Mouse (Mus musculus) E14TG2a.4 (cell line): Measurements from ENCODE around the gene Dnajb1.

ENCODE experiments used
- H3K27me3 ChIP-seq: 2 replicates; pipeline ENCODE4 v1.6.1; 2014; ENCODE audit warnings: low read length, control low read depth; ENCODE audit not compliant: insufficient read depth
- H3K36me3 ChIP-seq: 2 replicates; pipeline ENCODE4 v1.6.1; 2014; ENCODE audit warnings: low read length, control low read depth; ENCODE audit not compliant: insufficient read depth
- H3K4me1 ChIP-seq: replicated peaks from 2 replicates; pipeline ENCODE4 v1.6.1; 2014; ENCODE audit warnings: low read depth, low read length, control low read depth
- H3K4me3 ChIP-seq: replicated peaks from 2 replicates; pipeline ENCODE4 v1.5.1; 2014; ENCODE audit warnings: mild to moderate bottlenecking, low read length
- H3K9me3 ChIP-seq: 2 replicates; pipeline ENCODE4 v1.6.1; 2014; ENCODE audit warnings: low read length, control low read depth
- CTCF ChIP-seq: conservative IDR thresholded peaks from 2 replicates; pipeline ENCODE4 v1.5.1; 2014; ENCODE audit warnings: low read length
- NANOG ChIP-seq: IDR thresholded peaks from 2 replicates; pipeline ENCODE4 v1.6.1; 2014; ENCODE audit warnings: borderline replicate concordance, low read length, mixed read lengths
- POU5F1 ChIP-seq: IDR thresholded peaks from 2 replicates; pipeline ENCODE4 v1.6.1; 2014; ENCODE audit warnings: low read length, borderline replicate concordance

Dnajb1 gene

GRCm38 (mm10) chr8:83624739-83625138 is 16.7 kb downstream of the Dnajb1 start:
- no peak overlapping the region for H3K4me3 ChIP-seq

GRCm38 (mm10) chr8:83625676-83626299 is 17.8 kb downstream of the Dnajb1 start:
- Histone ChIP-seq H3K27me3 (no peaks in the 10 kb centered on the region; the same call in 1 of the 2 replicates), H3K36me3 (no peaks in the 10 kb centered on the region), H3K4me3 (no peak overlapping the region), H3K4me1 (peaks cover 16% of the 10 kb centered on the region), H3K9me3 (no peaks in the 10 kb centered on the region)
- TF ChIP-seq POU5F1 = no peak
- TF ChIP-seq NANOG = no peak
- TF ChIP-seq CTCF = no peak

More at GRCm38 (mm10) chr8:83624739-83625138, 16.7 kb downstream of the Dnajb1 start:
- Histone ChIP-seq H3K27me3 (no peaks in the 10 kb centered on the region; the same call in 1 of the 2 replicates), H3K36me3 (no peaks in the 10 kb centered on the region), H3K9me3 (no peaks in the 10 kb centered on the region), H3K4me1 (peaks cover 16% of the 10 kb centered on the region)
- TF ChIP-seq NANOG (no peak), CTCF (no peak), POU5F1 (no peak)

- TF ChIP-seq CTCF (no peak), NANOG (no peak), POU5F1 (no peak)
- H3K4me3 ChIP-seq = no peak overlapping the region
- H3K27me3 ChIP-seq = peaks cover 5% of the 10 kb centered on the region; the same call in 1 of the 2 replicates
- no peaks in the 10 kb centered on the region for H3K36me3 ChIP-seq
- peaks cover 6% of the 10 kb centered on the region; the same call in 1 of the 2 replicates for H3K9me3 ChIP-seq
- H3K4me1 ChIP-seq = no peaks in the 10 kb centered on the region
Observed at GRCm38 (mm10) chr8:83632083-83632707, 24.2 kb downstream of the Dnajb1 start.

- no peaks in the 10 kb centered on the region for H3K36me3 ChIP-seq
Observed at GRCm38 (mm10) chr8:83638856-83639255, 30.9 kb downstream of the Dnajb1 start.

GRCm38 (mm10) chr8:83639649-83640048 is 31.7 kb downstream of the Dnajb1 start:
- TF ChIP-seq POU5F1 (no peak), NANOG (no peak), CTCF (no peak)
- no peaks in the 10 kb centered on the region for H3K36me3 ChIP-seq
- peaks cover 37% of the 10 kb centered on the region for H3K27me3 ChIP-seq
- 0 out of 2 replicates have a peak, but pooled peaks cover 5% of the 10 kb centered on the region for H3K4me1 ChIP-seq
- H3K9me3 ChIP-seq = peaks cover 6% of the 10 kb centered on the region; the same call in 1 of the 2 replicates
- no peak overlapping the region for H3K4me3 ChIP-seq

More at GRCm38 (mm10) chr8:83638856-83639255, 30.9 kb downstream of the Dnajb1 start:
- Histone ChIP-seq H3K4me3 (no peak overlapping the region), H3K9me3 (peaks cover 6% of the 10 kb centered on the region; the same call in 1 of the 2 replicates), H3K4me1 (0 out of 2 replicates have a peak, but pooled peaks cover 5% of the 10 kb centered on the region), H3K27me3 (peaks cover 31% of the 10 kb centered on the region)
- TF ChIP-seq CTCF (no peak), POU5F1 (no peak)

GRCm38 (mm10) chr8:83647511-83647910 is 39.5 kb downstream of the Dnajb1 start:
- peaks cover 29% of the 10 kb centered on the region for H3K27me3 ChIP-seq
- no peak for TF ChIP-seq CTCF
- TF ChIP-seq POU5F1 = no peak
- no peak for TF ChIP-seq NANOG
- peaks cover 7% of the 10 kb centered on the region for H3K9me3 ChIP-seq
- peaks cover 6% of the 10 kb centered on the region for H3K4me1 ChIP-seq
- peak overlapping the region; percentile 63 for H3K4me3 ChIP-seq
- no peaks in the 10 kb centered on the region for H3K36me3 ChIP-seq

- TF ChIP-seq NANOG = no peak
- TF ChIP-seq POU5F1 = no peak
- TF ChIP-seq CTCF = no peak
- peaks cover 7% of the 10 kb centered on the region for H3K9me3 ChIP-seq
- peaks cover 6% of the 10 kb centered on the region for H3K4me1 ChIP-seq
- H3K27me3 ChIP-seq = peaks cover 24% of the 10 kb centered on the region
- H3K36me3 ChIP-seq = no peaks in the 10 kb centered on the region
- no peak overlapping the region for H3K4me3 ChIP-seq
Observed at GRCm38 (mm10) chr8:83648031-83648430, 40.0 kb downstream of the Dnajb1 start.

- peaks cover 10% of the 10 kb centered on the region for H3K27me3 ChIP-seq
- no peak overlapping the region for H3K4me3 ChIP-seq
- H3K4me1 ChIP-seq = peaks cover 18% of the 10 kb centered on the region
- TF ChIP-seq POU5F1 (no peak), CTCF (no peak), NANOG (no peak)
- H3K9me3 ChIP-seq = peaks cover 7% of the 10 kb centered on the region
- peaks cover 6% of the 10 kb centered on the region for H3K36me3 ChIP-seq
Observed at GRCm38 (mm10) chr8:83649699-83650098, 41.7 kb downstream of the Dnajb1 start.
